Mouse (Mus musculus) C2C12 (cell line): ENCODE measurements at regions not wholly inside any gene's neighbourhood (a gene's known extent, or its start where the extent isn't known, plus 50 kb on each side); places are given as distances from the start of the nearest gene placed in this dataset.

Source experiments
- CEBPB ChIP-seq: IDR thresholded peaks from one replicate; pipeline ENCODE4 v1.6.1; 2011; ENCODE audit warnings: low read depth, mild to moderate bottlenecking, control low read depth, moderate library complexity
- CTCF ChIP-seq: IDR thresholded peaks from one replicate; pipeline ENCODE4 v1.5.1; 2011; ENCODE audit not compliant: control insufficient read depth, insufficient read depth, insufficient read length
- MAX ChIP-seq: IDR thresholded peaks from one replicate; pipeline ENCODE4 v1.6.1; 2011; ENCODE audit warnings: mild to moderate bottlenecking, control low read depth
- MYOD1 ChIP-seq: IDR thresholded peaks from one replicate; pipeline ENCODE4 v1.6.1; 2011; ENCODE audit warnings: low read depth; ENCODE audit not compliant: control insufficient read depth, insufficient read length
- MYOG ChIP-seq: IDR thresholded peaks from one replicate; pipeline ENCODE4 v1.6.1; 2011; ENCODE audit not compliant: control insufficient read depth, insufficient read length; ENCODE audit errors: extremely low read depth
- USF1 ChIP-seq: IDR thresholded peaks from one replicate; pipeline ENCODE4 v1.6.1; 2011; ENCODE audit warnings: low read depth, mild to moderate bottlenecking, control low read depth, moderate library complexity

GRCm38 (mm10) chr4:93598474-93598873 is 263.2 kb upstream of the Tusc1 start:
- TF ChIP-seq CTCF: no peak
- TF ChIP-seq MAX: no peak
- no peak for TF ChIP-seq MYOG
- no peak for TF ChIP-seq USF1
- no peak for TF ChIP-seq CEBPB
- no peak for TF ChIP-seq MYOD1
